8 mouse cellular contexts compared by ENCODE assay signal in genomic region chr13:107891946-107892345, GRCm38 (mm10).
DNase-seq lines count a peak whose midpoint lies in the region; ATAC-seq and TF ChIP-seq lines count a peak whose summit lies in the region.

No protein-coding gene starts in this region.

- WGBS in cerebellum, adult 2 months, result 11% methylated on average over 11 of the region's 11 CpGs
- 16% methylated on average over 11 of the region's 11 CpGs for WGBS in heart, embryonic 13.5 days
- WGBS in liver, embryonic 15.5 days (ENCODE audit: insufficient replicate concordance), result 15% methylated on average over 11 of the region's 11 CpGs

- peak overlapping the region; percentile 84 for H3K9ac ChIP-seq in heart, embryonic 13.5 days
- no peak overlapping the region for H3K9ac ChIP-seq in liver, embryonic 15.5 days

- ATAC-seq in heart, embryonic 13.5 days (ENCODE audit: extremely low read depth, insufficient number of reproducible peaks, low FRiP score, low TSS enrichment), result no peak
- no peak for ATAC-seq in liver, embryonic 15.5 days (ENCODE audit: insufficient read depth)

- no peak for TF ChIP-seq CTCF in cerebellum, adult 2 months (IDR thresholded peaks at IDR 0.05; ENCODE audit: borderline replicate concordance, insufficient read depth, low read depth, low read length)

- no peaks in the 10 kb centered on the region for H3K36me3 ChIP-seq in heart, embryonic 13.5 days
- no peaks in the 10 kb centered on the region for H3K36me3 ChIP-seq in liver, embryonic 15.5 days (replicated peaks)

- no peak overlapping the region for H3K27ac ChIP-seq in cerebellum, adult 2 months (ENCODE audit: insufficient read depth, low read length)
- peak overlapping the region; percentile 94 for H3K27ac ChIP-seq in heart, embryonic 13.5 days (replicated peaks)
- H3K27ac ChIP-seq in liver, embryonic 15.5 days (replicated peaks), result no peak overlapping the region

- DNase-seq in cerebellum, adult 2 months, result no peak
- no peak for DNase-seq in cerebellum, adult 11-12 months
- DNase-seq in CD4-positive helper T cell, adult 2 months (ENCODE audit: low read depth, low spot score), result peak; percentile 25
- no peak for DNase-seq in frontal cortex, postnatal 14 days (ENCODE audit: low spot score in 2 of 2)
- DNase-seq in thymus, postnatal 25 days, result no peak
- DNase-seq in right cerebral cortex, postnatal 10 days (ENCODE audit: low spot score in 2 of 2), result no peak

- no peaks in the 10 kb centered on the region for H3K9me3 ChIP-seq in heart, embryonic 13.5 days
- H3K9me3 ChIP-seq in liver, embryonic 15.5 days (replicated peaks), result no peaks in the 10 kb centered on the region

- H3K4me3 ChIP-seq in cerebellum, adult 2 months (replicated peaks; ENCODE audit: insufficient read depth, low read depth, low read length), result peak overlapping the region; percentile 24
- H3K4me3 ChIP-seq in heart, embryonic 13.5 days, result peak overlapping the region; percentile 89
- H3K4me3 ChIP-seq in liver, embryonic 15.5 days (replicated peaks), result peak overlapping the region; percentile 61

- H3K4me2 ChIP-seq in heart, embryonic 13.5 days, result peak overlapping the region; percentile 79
- H3K4me2 ChIP-seq in liver, embryonic 15.5 days, result peak overlapping the region; percentile 80

- no peaks in the 10 kb centered on the region for H3K4me1 ChIP-seq in cerebellum, adult 2 months (ENCODE audit: control insufficient read depth, insufficient read depth, low read length)
- peaks cover 25% of the 10 kb centered on the region for H3K4me1 ChIP-seq in heart, embryonic 13.5 days
- peaks cover 26% of the 10 kb centered on the region for H3K4me1 ChIP-seq in liver, embryonic 15.5 days (replicated peaks)

- no peaks in the 10 kb centered on the region; the same call in 1 of the 2 replicates for H3K27me3 ChIP-seq in cerebellum, adult 2 months (ENCODE audit: control insufficient read depth, insufficient read depth, low read length)
- peaks cover 47% of the 10 kb centered on the region for H3K27me3 ChIP-seq in heart, embryonic 13.5 days (replicated peaks)
- peaks cover 78% of the 10 kb centered on the region for H3K27me3 ChIP-seq in liver, embryonic 15.5 days

- TF ChIP-seq POLR2A in cerebellum, adult 2 months (IDR thresholded peaks at IDR 0.05; ENCODE audit: borderline replicate concordance, insufficient read depth, low read length), result no peak

Comparison
In these comparisons a context has a peak if more than half of its experiments do, and no peak if none do; other contexts are left out.
1. H3K4me3 ChIP-seq: peak in every context shown above with its lines; median percentile 89 in heart, embryonic 13.5 days; 61 in liver, embryonic 15.5 days; 24 in cerebellum, adult 2 months.